Mouse (Mus musculus) liver, embryonic 14.5 days (tissue): ENCODE measurements around the gene Gcgr.
"Not testable (repeated sequence)": the region's sequence is repeated elsewhere in the genome, so short reads cannot be mapped to it uniquely, and the experiment has no call there.

Experiments
- CTCF ChIP-seq: IDR thresholded peaks from 2 replicates; pipeline ENCODE4 v1.5.1; 2016; ENCODE audit warnings: antibody characterized with exemption, low read depth, control low read depth
- EP300 ChIP-seq: IDR thresholded peaks from 2 replicates; pipeline ENCODE4 v1.6.1; 2016; ENCODE audit warnings: antibody characterized with exemption, low read depth

DNA sequence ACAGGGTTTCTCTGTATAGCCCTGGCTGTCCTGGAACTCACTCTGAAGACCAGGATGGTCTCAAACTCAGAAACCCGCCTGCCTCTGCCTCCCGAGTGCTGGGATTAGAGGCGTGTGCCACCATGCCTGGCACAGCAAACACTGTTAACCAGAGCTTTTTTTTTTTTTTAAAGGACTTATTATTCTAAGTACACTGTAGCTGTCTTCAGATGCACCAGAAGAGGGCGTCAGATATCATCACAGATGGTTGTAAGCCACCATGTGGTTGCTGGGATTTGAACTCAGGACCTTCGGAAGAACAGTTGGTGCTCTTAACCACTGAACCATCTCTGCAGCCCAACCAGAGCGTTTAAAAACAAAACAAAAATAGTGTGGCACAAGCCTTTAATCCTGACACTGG lies 28.3 kb downstream of the Gcgr start:
- TF ChIP-seq CTCF, EP300: not testable (repeated sequence)
